Mouse (Mus musculus) lung, postnatal 10 days (tissue): ENCODE results near the gene Psma3.
A peak's percentile ranks its signal among the peaks of the same experiment; 100 is the strongest.
"Not testable (repeated sequence)": the region's sequence is repeated elsewhere in the genome, so short reads cannot be mapped to it uniquely, and the experiment has no call there.

Source experiments
- DNase-seq: peaks from one replicate; pipeline ENCODE4 v3.0.0; 2021

Gene Psma3

DNA sequence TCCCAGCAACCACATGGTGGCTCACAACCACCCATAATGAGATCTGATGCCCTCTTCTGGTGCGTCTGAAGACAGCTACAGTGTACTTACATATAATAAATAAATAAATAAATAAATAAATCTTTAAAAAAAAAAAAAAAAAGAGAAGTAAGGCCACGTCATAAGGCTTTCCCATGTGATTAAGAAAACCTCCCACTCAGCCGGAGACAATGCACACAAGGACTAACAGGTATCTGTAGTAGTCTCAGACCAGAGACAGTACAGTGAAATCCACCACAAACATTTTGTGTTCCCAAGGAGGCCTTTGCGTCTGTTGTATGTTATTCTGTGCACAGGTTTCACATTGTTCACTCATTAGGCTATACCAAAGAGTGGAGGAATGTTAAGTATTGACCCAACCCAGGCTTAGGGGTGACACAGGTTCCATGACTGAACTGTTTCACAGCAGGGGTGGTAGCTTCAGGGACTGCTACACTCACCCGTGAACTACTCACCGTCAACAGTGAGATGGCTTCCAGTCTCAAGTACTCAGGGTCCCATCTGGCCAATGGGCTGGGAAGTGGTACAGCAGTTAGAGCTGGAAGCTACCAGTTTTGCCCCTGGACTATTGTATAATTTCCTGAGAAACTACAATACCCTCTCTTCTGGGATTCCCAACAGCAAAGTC, 29.5 kb downstream of the Psma3 start:
- no peak for DNase-seq

DNA sequence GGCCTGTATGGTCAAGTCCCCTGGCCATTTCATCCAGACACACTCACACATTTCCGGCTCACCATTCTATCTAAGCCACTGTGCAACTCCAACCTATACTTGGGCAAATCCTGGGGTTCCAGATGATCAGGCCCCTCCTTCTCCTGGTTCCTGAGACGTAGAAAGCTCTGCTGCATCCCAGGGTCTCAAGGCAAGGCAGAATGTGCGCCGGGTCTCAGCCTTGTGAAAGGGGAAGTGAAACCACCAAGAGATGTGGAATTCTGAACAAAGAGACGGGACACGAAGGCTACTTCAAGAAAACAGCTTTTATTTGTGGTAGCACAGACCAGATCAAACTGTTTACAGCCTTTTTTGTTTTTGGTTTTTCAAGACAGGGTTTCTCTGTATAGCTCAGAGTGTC, 31.7 kb downstream of the Psma3 start:
- no peak for DNase-seq

DNA sequence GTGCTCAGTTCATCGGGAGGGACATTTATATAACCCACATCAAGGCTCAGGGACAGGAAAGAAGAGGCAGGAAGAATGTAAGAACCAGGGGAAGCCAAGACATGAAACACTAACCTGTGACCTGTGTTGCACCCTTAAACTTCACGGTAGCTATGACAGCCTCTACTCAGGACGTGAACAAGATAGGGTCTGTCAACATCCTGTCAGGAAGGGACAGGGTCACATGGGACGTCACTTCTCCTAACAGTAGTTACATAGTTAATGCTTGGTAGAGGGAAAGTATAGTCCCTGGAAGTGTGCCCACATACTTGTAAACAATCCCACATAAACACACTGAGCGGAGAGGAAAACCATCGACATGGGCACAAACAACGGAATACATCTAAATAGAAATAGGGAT, 32.5 kb downstream of the Psma3 start:
- DNase-seq = peak; percentile 67

DNA sequence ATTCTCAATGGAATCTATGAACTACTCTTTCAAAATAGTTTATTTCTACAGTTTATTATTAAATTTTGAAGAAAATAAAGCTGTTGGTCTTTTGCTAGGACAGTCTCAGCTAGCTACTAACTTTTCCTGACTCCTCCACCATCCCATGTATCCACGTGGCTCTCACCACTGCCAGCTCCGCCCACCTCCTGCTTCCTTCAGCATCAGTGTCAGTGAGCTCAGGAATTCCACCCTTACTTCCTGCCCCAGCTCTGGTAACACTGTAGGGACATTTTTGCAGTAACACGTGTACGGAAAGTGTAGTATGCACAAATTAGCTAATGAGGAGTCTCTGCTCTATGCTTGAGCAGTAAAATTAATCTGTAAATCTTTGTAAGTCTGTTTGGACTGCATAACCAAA, 35.3 kb downstream of the Psma3 start:
- peak; percentile 73 for DNase-seq

DNA sequence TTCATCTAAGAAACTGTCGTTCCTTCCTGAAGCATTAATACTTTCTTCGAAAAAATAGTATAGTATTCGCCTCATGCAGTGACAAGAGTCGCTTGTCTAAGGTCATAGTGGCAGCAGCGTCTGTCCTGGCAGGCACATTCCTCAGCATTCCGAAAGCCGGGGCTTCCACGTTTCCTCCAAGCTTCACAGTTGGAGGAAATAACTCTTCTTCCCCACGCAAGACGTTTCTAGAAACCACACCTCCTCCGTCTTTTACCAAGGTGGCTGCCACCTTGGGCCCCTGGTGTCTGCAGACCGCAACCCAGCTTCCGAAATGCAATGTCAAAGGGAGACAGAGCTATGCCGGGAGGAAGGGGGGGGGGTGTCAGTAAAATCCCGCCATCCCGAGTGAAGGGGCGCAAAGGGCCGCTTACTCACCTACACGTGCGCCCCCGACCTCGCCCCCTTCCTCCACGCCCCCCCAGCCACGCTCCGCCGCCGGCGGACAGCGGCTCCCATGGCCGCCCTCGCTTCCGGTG, 40.5 kb downstream of the Psma3 start:
- no peak for DNase-seq

DNA sequence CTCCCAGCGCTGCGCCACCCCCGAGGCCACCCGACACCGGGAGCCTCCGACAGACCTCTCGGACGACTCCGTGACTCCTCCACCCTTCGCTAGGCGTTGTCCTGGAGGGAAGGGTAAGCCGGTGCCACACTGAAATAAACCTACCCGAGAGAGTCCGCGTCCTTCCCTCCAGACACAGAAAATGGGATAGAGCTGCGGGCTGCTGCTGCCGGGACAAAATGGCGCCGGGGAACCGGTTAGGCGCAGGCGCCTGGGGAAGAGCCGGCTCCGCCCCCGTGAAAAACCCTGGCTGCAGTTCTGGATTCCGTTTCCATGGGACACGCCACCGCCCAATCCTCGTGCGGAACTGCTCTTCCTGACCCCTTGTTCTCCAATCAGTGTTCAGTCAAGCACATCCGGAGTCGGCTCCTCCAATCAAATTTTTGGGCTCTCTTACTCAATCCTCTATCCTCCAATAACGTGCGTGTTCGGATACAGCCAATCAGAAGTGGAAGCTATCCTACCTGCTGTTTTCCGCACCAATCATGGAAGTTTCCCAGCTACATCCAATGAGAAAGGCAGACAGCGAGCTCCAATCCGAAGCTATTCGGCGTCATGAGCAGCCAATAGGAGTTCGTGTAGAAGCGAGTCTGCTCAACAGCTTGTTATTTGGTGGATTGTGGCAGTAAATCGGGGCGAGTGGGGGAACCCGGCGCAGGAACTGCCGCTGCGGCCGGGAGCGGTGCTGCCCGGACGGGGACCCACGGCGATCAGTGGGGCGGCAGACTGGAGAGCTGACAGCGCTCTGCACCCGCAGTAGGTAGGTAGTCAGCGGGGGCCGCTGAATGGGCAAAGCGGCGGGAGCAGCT, 41.2 kb downstream of the Psma3 start, which contains the start of gene Arid4a:
Gene Arid4a, plus strand, starts transcription at position 628 of the 848 bp plus-strand sequence.
- DNase-seq = peak; percentile 99

DNA sequence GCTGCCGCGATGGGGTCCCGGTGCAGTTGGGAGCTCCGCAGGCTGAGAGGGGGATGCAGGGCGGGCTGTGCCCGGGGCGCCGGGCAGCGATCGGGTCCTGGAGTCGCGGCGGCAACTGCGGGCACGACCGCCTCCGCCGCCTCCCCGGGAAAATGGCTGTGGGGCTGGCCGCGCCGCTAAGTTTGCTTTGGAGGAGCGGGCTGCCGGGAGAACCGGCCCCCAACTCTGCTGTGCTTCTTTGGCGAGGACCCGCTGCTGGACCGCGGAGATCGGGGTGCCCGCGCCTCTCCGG, 41.7 kb downstream of the Psma3 start:
- no peak for DNase-seq

DNA sequence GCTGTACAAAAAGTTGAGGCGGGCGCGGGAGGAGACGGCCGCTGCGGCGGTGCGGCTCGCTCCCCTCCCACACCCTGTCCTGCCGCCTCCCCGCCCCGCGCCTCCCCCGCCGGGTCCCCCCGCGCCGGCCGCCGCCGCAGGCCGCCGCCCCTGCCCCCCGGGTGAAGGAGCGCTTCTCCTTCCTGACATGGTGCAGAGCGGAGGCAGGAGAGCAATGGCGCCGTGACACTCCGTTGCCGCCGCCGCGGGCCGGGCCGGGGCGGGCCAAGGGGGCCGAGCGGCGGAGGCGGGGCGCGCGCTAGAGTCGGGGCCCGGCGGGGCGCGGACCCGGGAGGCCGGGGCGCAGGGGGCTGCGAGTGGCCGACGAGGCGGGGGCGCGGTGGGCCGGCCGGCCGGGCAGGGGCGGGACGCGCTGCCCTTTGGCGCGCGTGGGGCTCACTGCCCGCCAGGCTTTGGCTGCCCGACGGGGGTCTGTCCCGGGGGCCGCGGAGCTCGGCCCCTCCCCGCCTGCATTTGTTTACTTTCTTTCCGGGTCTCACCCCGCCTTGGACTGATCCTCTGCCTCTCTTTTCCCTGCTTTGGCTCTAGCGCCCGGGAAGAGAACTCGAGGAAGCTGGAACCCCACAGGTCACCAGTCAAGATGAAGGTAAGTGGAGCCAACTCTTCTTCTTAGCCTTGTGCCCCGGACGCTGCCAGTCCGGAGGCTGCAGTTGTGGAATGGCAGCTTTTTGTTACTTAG, 42.3 kb downstream of the Psma3 start:
- DNase-seq = peak; percentile 61

DNA sequence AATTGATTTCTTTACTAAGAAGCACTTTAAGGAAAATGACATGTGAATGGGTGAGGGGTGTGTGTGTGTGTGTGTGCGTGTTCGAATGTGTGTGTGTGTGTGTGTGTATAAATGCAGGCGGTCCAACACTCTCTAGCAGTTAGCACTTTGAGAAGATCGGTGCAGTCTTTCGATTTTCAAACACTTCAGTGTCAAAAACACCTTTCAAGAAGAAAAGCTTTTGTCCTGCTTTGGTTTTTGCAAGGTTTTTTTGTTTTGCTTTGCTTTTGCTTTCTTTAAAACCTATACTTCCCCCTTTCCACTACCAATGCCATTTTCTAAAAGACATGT, 42.8 kb downstream of the Psma3 start:
- no peak for DNase-seq

DNA sequence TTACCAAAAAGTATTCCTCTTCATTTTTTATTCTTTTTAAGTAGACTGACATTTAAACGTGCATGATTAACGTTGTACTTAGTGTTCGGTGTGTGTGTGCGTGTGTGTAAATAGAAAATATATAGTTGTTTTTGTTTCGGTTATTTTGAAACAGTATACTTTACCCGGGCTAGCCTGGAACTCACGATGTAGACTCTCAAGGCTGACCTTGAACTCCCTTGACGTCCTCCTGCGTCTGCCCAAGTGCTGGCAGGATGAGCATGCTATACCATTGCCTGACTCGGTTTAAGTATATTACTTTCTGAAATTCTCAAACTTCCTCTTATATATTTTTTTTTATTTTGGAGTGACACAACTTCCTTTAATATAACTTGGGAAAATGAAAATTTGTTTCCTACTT, 43.4 kb downstream of the Psma3 start:
- DNase-seq = no peak

DNA sequence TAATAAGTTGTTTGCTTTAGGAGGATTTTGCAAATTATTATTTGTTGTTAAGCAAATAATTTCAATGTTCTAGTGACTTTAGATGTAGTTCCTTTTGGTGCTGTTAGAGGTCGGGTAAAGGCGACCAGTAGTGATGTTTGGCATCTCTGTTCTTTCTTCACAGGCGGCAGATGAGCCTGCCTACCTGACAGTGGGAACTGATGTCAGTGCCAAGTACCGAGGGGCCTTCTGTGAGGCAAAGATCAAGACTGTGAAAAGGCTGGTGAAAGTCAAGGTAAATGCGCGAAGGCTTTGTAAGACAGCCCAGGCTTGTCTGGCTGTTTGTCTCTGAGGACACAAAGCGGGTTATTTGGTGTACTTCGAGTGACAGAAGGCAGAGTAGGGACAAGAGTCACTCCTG, 44.8 kb downstream of the Psma3 start:
- DNase-seq = no peak

DNA sequence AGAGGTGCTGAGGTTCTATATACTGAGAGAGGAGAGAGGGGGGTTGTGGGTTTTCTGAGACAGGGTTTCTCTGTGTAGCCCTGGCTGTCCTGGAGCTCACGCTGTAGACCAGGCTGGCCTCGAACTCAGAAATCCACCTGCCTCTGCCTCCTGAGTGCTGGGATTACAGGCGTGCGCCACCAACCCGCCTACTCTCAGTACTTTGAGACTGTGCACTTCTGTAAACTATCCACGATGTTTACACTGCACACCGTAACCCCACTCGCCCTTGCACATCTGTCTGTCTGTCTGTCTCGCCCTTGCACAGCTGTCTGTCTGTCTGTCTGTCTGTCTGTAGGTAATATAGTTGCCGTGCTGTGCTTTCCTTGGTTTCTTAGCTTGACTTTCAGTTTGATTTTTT, 50.0 kb downstream of the Psma3 start:
- no peak for DNase-seq

DNA sequence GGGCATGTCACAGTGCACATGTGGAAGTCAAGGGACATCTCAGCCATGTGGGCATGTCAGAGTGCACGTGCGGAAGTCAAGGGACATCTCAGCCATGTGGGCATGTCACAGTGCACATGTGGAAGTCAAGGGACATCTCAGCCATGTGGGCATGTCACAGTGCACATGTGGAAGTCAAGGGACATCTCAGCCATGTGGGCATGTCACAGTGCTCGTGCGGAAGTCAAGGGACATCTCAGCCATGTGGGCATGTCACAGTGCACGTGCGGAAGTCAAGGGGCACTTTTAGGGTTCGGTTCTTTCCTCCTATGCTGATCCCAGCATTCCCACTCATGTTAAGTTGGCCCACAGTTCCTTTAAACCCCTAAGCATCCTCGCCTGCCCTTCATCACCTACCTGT, 53.8 kb downstream of the Psma3 start:
- DNase-seq = not testable (repeated sequence)

DNA sequence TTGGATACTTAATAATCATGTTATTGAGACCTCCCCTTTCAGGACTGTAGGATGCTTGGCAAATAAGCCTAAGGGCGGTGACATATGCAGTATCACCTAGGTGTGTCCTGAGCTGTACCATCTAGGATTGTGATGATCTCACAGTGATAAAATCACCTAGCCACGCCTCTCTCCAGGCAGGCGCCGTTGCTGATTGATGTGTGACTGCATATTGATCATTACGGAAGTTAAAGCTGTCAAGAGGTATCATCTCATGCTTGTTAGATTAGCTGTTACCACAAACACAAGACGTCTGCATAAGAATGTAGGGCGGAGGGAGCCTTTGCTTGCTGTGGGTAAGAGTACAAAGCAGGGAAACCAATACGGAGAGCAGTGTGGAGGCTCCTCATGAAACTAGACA, 55.8 kb downstream of the Psma3 start:
- DNase-seq = no peak

DNA sequence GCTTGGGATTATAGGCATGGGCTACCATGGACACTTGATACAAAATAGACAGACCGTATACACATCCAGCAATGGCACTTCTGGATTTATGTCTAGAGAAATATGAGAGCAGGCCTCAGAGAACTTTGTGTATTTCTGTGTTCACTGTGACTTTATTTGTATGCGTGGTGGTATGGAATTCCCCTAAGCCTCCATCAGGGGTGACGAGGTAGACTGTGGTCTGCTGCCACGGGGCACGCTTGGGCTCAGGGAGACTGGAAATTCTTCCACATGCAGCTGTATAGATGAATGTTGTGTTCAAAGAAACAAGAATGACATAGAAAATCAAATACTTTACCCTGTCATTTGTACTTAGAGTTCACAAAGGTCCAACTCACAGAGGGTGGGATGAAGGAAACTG, 56.3 kb downstream of the Psma3 start:
- no peak for DNase-seq

DNA sequence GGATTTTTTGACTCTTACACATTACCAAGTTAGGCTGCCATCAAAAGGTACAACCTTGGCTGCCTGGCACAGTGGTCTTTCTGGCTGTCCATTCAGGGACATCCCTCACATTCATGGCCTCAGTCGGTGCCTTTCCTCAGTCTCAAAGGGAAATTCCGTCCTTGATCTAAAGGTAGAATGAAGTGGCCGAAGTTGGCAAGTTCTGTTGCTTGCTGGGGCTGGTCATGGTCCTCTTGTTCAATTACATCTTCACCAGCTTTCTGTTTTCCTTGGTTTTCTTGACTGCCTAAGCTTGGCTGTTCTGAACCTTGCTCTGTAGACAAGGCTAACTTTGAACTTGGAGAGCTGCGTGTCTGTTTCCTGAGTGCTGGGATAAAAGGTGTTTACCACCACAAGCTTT, 61.4 kb downstream of the Psma3 start:
- DNase-seq = no peak

DNA sequence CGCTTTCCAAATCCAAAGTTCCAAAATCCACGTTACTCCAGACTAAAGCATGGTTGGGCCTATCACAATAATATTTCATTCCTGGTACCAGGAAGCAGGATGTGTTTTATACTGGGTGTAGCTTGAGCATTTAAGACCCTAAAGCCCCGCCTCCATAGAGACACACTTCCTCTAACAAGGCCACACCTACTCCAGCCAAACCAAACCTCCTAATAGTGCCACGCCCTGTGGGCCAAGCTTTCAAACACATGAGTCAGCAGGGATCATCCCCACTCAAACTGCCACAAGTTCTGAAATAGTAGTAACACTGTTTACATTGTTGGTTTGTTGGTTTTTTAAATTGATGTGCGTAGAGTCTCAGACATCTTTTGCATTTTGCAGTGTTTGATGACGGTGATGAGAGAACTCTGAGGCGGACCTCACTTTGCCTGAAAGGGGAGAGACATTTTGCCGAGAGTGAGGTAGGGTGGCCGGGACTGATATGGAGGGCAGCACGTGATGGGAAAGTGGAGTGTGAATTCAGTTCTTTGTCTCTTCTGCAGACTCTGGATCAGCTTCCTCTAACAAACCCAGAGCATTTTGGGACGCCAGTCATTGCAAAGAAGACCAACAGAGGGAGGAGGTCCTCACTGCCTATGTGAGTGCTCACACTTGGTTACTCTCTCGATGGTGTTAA, 62.4 kb downstream of the Psma3 start:
- peak; percentile 22 for DNase-seq

DNA sequence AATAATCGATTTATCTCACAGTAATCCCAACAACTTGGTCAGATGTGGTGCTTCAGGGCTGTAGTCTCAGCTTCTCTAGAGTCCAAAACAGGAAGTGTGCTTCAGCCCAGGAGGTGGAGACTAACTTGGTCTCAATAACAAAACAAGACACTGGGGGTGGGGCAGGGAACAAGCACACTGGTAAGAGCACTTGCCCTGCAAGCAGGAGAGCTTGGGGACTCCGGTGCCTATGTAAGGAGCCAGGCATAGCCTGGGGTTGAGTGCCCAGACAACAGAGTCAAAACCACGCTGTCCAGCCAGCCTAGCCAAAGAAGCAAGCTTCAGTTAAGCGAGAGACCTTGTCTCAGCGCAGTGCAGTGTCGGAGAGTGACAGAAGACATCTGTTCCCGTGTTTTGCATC, 66.0 kb downstream of the Psma3 start:
- peak; percentile 80 for DNase-seq

DNA sequence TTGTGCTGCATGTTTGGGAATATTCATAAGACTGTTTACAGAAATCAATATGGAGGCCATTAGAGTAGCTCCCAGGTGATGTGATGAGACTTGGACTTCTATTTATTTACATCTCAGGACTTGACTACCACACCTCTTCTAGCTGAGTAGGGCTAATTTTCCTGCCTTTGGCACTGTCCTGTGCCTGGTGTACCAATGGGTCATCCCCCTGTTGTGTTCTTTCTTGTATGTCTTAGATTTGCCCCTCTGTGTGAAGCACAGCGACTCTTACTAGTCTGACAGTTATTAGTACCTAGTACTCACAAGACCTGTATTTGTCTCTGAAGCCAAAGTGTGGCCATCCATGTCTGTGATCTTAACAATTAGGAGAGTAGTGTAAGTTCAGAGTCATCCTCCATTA, 68.0 kb downstream of the Psma3 start:
- no peak for DNase-seq

DNA sequence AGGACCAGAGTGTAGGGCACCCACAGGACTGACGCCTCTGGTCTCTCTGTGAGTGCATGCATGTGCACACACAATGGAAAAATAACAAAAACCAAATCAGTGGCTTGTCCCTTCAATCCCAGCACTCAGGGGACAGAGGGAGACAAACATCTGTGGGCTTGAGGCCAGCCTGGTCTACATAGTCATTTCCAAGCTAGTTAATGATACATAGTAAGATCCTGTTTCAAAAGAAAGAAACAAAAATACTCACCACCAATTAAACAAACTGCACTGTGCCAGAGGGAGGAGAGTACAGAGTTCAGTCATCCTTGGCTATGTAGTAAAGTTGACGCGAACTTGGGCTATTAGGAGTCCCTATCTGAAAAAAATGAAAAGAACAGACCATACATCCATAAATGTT, 69.2 kb downstream of the Psma3 start:
- no peak for DNase-seq

DNA sequence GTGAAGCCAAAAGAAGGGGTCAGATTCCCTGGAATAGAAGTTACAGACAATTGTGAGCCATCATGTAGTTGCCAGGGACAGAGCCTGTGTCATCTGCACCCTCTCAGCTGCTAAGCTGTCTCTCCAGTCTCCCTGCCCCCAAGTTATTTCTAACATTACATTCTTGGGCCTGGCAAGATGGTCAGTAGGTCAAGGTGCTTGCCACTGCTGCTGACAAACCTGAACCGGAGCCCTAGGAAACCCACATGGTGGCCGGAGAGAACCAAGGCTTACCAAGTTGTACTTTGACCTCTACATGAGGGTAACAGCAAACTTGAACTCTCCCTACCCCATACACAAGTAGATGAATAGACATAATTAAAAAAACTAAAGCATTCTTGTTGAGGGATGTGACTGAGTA, 70.1 kb downstream of the Psma3 start:
- no peak for DNase-seq
